Mouse (Mus musculus): Measurements from ENCODE around the gene Fmo2.

GRCm38 (mm10) chr1:162891980-162892451 is 6.5 kb downstream of the Fmo2 start:
- TF ChIP-seq GATA2 (IDR thresholded peaks at IDR 0.05; ENCODE audit: borderline replicate concordance, low read depth, low read length) (no peak), CTCF (IDR thresholded peaks at IDR 0.05; ENCODE audit: low read depth, low read length) (no peak), GATA1 (IDR thresholded peaks at IDR 0.05; ENCODE audit: borderline replicate concordance, low read length) (no peak), TAL1 (conservative IDR thresholded peaks at IDR 0.05; ENCODE audit: low read depth, low read length) (no peak)

Measured in G1E (cell line).